Mouse (Mus musculus): ENCODE measurements around the gene Olfr669. TPM values are rescaled to one million over a fixed set of nuclear protein-coding genes. Genes with fewer than 3 reads are reported as not detected.
"Not testable (repeated sequence)": the region's sequence is repeated elsewhere in the genome, so short reads cannot be mapped to it uniquely, and the experiment has no call there.

Gene Olfr669
- total and polyA plus RNA-seq, 3 experiments: not detected

DNA sequence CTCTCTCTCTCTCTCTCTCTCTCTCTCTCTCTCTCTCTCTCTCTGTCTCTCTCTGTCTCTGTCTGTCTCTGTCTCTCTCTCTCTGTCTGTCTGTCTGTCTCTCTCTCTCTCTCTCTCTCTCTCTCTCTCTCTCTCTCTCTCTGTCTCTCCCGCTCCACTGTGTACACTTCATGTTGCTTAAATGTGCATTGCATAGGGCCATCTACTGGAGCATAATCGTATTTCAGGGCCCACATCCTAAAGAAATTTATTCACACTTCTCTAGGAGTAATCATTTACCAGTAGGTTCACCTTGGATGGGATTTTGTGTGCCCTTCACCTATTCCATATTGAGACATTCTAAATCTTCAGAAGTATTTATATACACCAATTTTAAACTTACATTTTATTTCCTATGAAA, 38.5 kb downstream of the Olfr669 start:
- TF ChIP-seq CTCF (IDR thresholded peaks at IDR 0.05): 0 out of 2 replicates have a peak, but pooled peaks have one; percentile 5
- H3K4me3 ChIP-seq; DNase-seq; H3K27me3 ChIP-seq (ENCODE audit: control insufficient read depth, insufficient read depth, low read length); H3K4me1 ChIP-seq (ENCODE audit: control insufficient read depth, insufficient read depth, low read length); intact Hi-C loops (cut with DNase I); H3K36me3 ChIP-seq (ENCODE audit: control insufficient read depth, insufficient read depth, low read length); H3K9ac ChIP-seq (ENCODE audit: low read depth, low read length); H3K27ac ChIP-seq; H3K79me2 ChIP-seq (replicated peaks; ENCODE audit: control insufficient read depth, insufficient read depth, low read length): not testable (repeated sequence)
- WGBS: 50% methylated on average over 2 of the region's 2 CpGs

DNA sequence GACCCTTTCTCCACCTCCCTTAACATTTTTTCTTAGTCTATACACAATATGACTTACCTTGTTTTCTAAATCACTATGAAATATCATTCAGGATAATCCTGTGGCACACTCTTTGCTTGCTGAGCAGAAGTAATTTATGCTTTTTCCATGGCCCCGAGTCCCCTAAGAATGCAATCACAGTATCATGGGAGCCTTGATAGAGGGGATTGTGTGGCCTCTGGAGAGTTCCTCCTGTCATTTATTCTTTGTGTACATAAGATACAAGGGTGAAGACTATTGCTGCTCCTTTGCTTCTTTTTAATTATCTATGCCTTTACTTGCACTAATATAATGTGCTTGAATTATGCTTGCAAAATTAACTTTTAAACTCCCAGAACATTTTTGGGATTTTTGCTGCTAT, 45.0 kb downstream of the Olfr669 start, which contains the start of gene Olfr671:
Gene Olfr671, minus strand, starts transcription at position 101 of the 400 bp plus-strand sequence.
- H3K79me2 ChIP-seq (replicated peaks; ENCODE audit: control insufficient read depth, insufficient read depth, low read length): no peaks in the 10 kb centered on the region
- no peak within 1 kb of the TSS for H3K27ac ChIP-seq
- 59% methylated on average over 1 of the region's 1 CpGs for WGBS
- H3K4me1 ChIP-seq (ENCODE audit: control insufficient read depth, insufficient read depth, low read length): no peaks in the 10 kb centered on the region
- H3K36me3 ChIP-seq (ENCODE audit: control insufficient read depth, insufficient read depth, low read length): no peaks in the 10 kb centered on the region
- DNase-seq: no peak
- no peaks in the 10 kb centered on the region for H3K27me3 ChIP-seq (ENCODE audit: control insufficient read depth, insufficient read depth, low read length)
- TF ChIP-seq CTCF (IDR thresholded peaks at IDR 0.05): no peak
- TF ChIP-seq POLR2A (IDR thresholded peaks at IDR 0.05; ENCODE audit: insufficient read depth, low read depth, low read length): no peak
- no peak for TF ChIP-seq EP300 (IDR thresholded peaks at IDR 0.05; ENCODE audit: insufficient read depth, low read depth, low read length)
- intact Hi-C loops (cut with DNase I): no loop called here
- no peak within 1 kb of the TSS for H3K9ac ChIP-seq (ENCODE audit: low read depth, low read length)
- H3K4me3 ChIP-seq: no peak within 1 kb of the TSS

Other genes with a start within 250 kb of the Olfr669 start
- gene Olfr661, start 247.7 kb upstream of the Olfr669 start, total RNA-seq (2021): not detected
- gene Olfr661, start 247.7 kb upstream of the Olfr669 start, polyA plus RNA-seq (2012; rRNA removed): not detected in 2 replicates
- gene Usp17le, start 156.8 kb upstream of the Olfr669 start, total RNA-seq (2021): not detected
- gene Usp17le, start 156.8 kb upstream of the Olfr669 start, polyA plus RNA-seq (2012; rRNA removed): not detected in 2 replicates
- gene Usp17lb, start 91.6 kb upstream of the Olfr669 start, total RNA-seq (2021): not detected
- not detected in 2 replicates for gene Usp17lb, start 91.6 kb upstream of the Olfr669 start, polyA plus RNA-seq (2012; rRNA removed)
- gene Usp17la, start 77.2 kb upstream of the Olfr669 start, total RNA-seq (2021): not detected
- gene Usp17la, start 77.2 kb upstream of the Olfr669 start, polyA plus RNA-seq (2012; rRNA removed): not detected in 2 replicates
- gene Olfr665, start 56.2 kb upstream of the Olfr669 start, total RNA-seq (2021): not detected
- not detected in 2 replicates for gene Olfr665, start 56.2 kb upstream of the Olfr669 start, polyA plus RNA-seq (2012; rRNA removed)
- gene Olfr666, start 38.3 kb upstream of the Olfr669 start, total RNA-seq (2021): not detected
- not detected in 2 replicates for gene Olfr666, start 38.3 kb upstream of the Olfr669 start, polyA plus RNA-seq (2012; rRNA removed)
- not detected for gene Olfr667, start 12.8 kb upstream of the Olfr669 start, total RNA-seq (2021)
- not detected in 2 replicates for gene Olfr667, start 12.8 kb upstream of the Olfr669 start, polyA plus RNA-seq (2012; rRNA removed)
- gene Olfr668, start 6.2 kb upstream of the Olfr669 start, total RNA-seq (2021): not detected
- not detected in 2 replicates for gene Olfr668, start 6.2 kb upstream of the Olfr669 start, polyA plus RNA-seq (2012; rRNA removed)
- not detected for gene Olfr670, start 28.4 kb downstream of the Olfr669 start, total RNA-seq (2021)
- gene Olfr670, start 28.4 kb downstream of the Olfr669 start, polyA plus RNA-seq (2012; rRNA removed): not detected in 2 replicates
- not detected for gene Olfr671, start 44.9 kb downstream of the Olfr669 start, total RNA-seq (2021)
- gene Olfr671, start 44.9 kb downstream of the Olfr669 start, polyA plus RNA-seq (2012; rRNA removed): not detected in 2 replicates
- gene Olfr672, start 67.8 kb downstream of the Olfr669 start, total RNA-seq (2021): not detected
- not detected in 2 replicates for gene Olfr672, start 67.8 kb downstream of the Olfr669 start, polyA plus RNA-seq (2012; rRNA removed)
- not detected for gene Olfr675, start 94.2 kb downstream of the Olfr669 start, total RNA-seq (2021)
- gene Olfr675, start 94.2 kb downstream of the Olfr669 start, polyA plus RNA-seq (2012; rRNA removed): not detected in 2 replicates
- not detected for gene Olfr676, start 98.5 kb downstream of the Olfr669 start, total RNA-seq (2021)
- gene Olfr676, start 98.5 kb downstream of the Olfr669 start, polyA plus RNA-seq (2012; rRNA removed): not detected in 2 replicates
- not detected for gene Olfr677, start 117.1 kb downstream of the Olfr669 start, total RNA-seq (2021)
- gene Olfr677, start 117.1 kb downstream of the Olfr669 start, polyA plus RNA-seq (2012; rRNA removed): not detected in 2 replicates
- gene Olfr678, start 130.2 kb downstream of the Olfr669 start, total RNA-seq (2021): not detected
- not detected in 2 replicates for gene Olfr678, start 130.2 kb downstream of the Olfr669 start, polyA plus RNA-seq (2012; rRNA removed)
- gene Olfr679, start 147.0 kb downstream of the Olfr669 start, total RNA-seq (2021): not detected
- not detected in 2 replicates for gene Olfr679, start 147.0 kb downstream of the Olfr669 start, polyA plus RNA-seq (2012; rRNA removed)
- gene Olfr680-ps1, start 158.6 kb downstream of the Olfr669 start, total RNA-seq (2021): not detected
- not detected in 2 replicates for gene Olfr680-ps1, start 158.6 kb downstream of the Olfr669 start, polyA plus RNA-seq (2012; rRNA removed)
- not detected for gene Olfr681, start 182.6 kb downstream of the Olfr669 start, total RNA-seq (2021)
- not detected in 2 replicates for gene Olfr681, start 182.6 kb downstream of the Olfr669 start, polyA plus RNA-seq (2012; rRNA removed)
- gene Olfr683, start 212.8 kb downstream of the Olfr669 start, total RNA-seq (2021): not detected
- gene Olfr683, start 212.8 kb downstream of the Olfr669 start, polyA plus RNA-seq (2012; rRNA removed): not detected in 2 replicates
- gene Olfr684, start 229.4 kb downstream of the Olfr669 start, total RNA-seq (2021): not detected
- not detected in 2 replicates for gene Olfr684, start 229.4 kb downstream of the Olfr669 start, polyA plus RNA-seq (2012; rRNA removed)

Measured in heart, adult 2 months (tissue).